Mouse (Mus musculus) hindbrain, embryonic 13.5 days (tissue): ENCODE measurements around the gene Ube2e2. TPM values are rescaled to one million over a fixed set of nuclear protein-coding genes. Genes with fewer than 3 reads are reported as not detected.

Experiments used
- ATAC-seq: fragments of 200-750 bp; cut with Nextera tagmentation; 2 replicates; pipeline ENCODE4 v1.8.0; 2017; ENCODE audit warnings: moderate TSS enrichment; ENCODE audit not compliant: low FRiP score
- H3K27ac ChIP-seq: fragments of 300-500 bp; sonication (generic); 2 replicates; pipeline ENCODE4 v1.5.1; 2015; ENCODE audit warnings: inconsistent platforms, mild to moderate bottlenecking, moderate library complexity
- H3K27me3 ChIP-seq: fragments of 300-500 bp; sonication (generic); 2 replicates; pipeline ENCODE4 v1.6.1; 2015; ENCODE audit warnings: mild to moderate bottlenecking, inconsistent platforms
- H3K36me3 ChIP-seq: fragments of 300-500 bp; sonication (generic); 2 replicates; pipeline ENCODE4 v1.6.1; 2015; ENCODE audit warnings: mild to moderate bottlenecking, inconsistent platforms
- H3K4me1 ChIP-seq: fragments of 300-500 bp; sonication (generic); replicated peaks from 2 replicates; pipeline ENCODE4 v1.6.1; 2015; ENCODE audit warnings: inconsistent platforms
- H3K4me2 ChIP-seq: fragments of 300-500 bp; sonication (generic); 2 replicates; pipeline ENCODE4 v1.6.1; 2015; ENCODE audit warnings: inconsistent platforms, mild to moderate bottlenecking, moderate library complexity
- H3K4me3 ChIP-seq: fragments of 300-500 bp; sonication (generic); 2 replicates; pipeline ENCODE4 v1.5.1; 2015; ENCODE audit warnings: mild to moderate bottlenecking, inconsistent platforms
- H3K9ac ChIP-seq: fragments of 300-500 bp; sonication (generic); 2 replicates; pipeline ENCODE4 v1.6.1; 2015; ENCODE audit warnings: mild to moderate bottlenecking, inconsistent platforms
- H3K9me3 ChIP-seq: fragments of 300-500 bp; sonication (generic); 2 replicates; pipeline ENCODE4 v1.6.1; 2016; ENCODE audit warnings: inconsistent platforms
- WGBS: fragments of 180-500 bp; shearing (Covaris S2); methylation state at CpG from one replicate; pipeline ENCODE4 v1.1.7; 2015; 5-methylcytosine and 5-hydroxymethylcytosine counted together
- polyA plus RNA-seq: library from polyadenylated mRNA; unstranded; fragments of >200 nt; fragmentation: Nextera tagmentation; extraction: Ambion mirVana; gene quantifications from 2 replicates; pipeline ENCODE4 v1.2.1, GENCODE M21; 2015

Ube2e2 gene
- polyA plus RNA-seq, 1 experiment from 2014 or later, result 121 TPM

- ATAC-seq, result no peak
- no peak overlapping the region for H3K27ac ChIP-seq
- no peaks in the 10 kb centered on the region; the same call in 1 of the 2 replicates for H3K4me1 ChIP-seq
- H3K4me3 ChIP-seq, result no peak overlapping the region
- H3K36me3 ChIP-seq, result no peaks in the 10 kb centered on the region
- H3K9ac ChIP-seq, result no peak overlapping the region
- H3K27me3 ChIP-seq, result no peaks in the 10 kb centered on the region
- peaks cover 9% of the 10 kb centered on the region; the same call in 1 of the 2 replicates for H3K9me3 ChIP-seq
- no peak overlapping the region for H3K4me2 ChIP-seq
- 85% methylated on average over 1 of the region's 1 CpGs for WGBS
Measured at GRCm38 (mm10) chr14:18665267-18666024, 228.6 kb downstream of the Ube2e2 start.

- H3K27me3 ChIP-seq, result no peaks in the 10 kb centered on the region
- no peak overlapping the region for H3K4me2 ChIP-seq
- H3K9me3 ChIP-seq, result peaks cover 9% of the 10 kb centered on the region; the same call in 1 of the 2 replicates
- no peak overlapping the region for H3K27ac ChIP-seq
- H3K9ac ChIP-seq, result no peak overlapping the region
- no peaks in the 10 kb centered on the region for H3K36me3 ChIP-seq
- 96% methylated on average over 2 of the region's 2 CpGs for WGBS
- H3K4me1 ChIP-seq, result no peaks in the 10 kb centered on the region
- no peak for ATAC-seq
- H3K4me3 ChIP-seq, result no peak overlapping the region
Measured at GRCm38 (mm10) chr14:18663666-18664065, 230.4 kb downstream of the Ube2e2 start.

GRCm38 (mm10) chr14:18657777-18658753, 236.0 kb downstream of the Ube2e2 start:
- 76% methylated on average over 4 of the region's 4 CpGs for WGBS

GRCm38 (mm10) chr14:18649123-18649675, 244.9 kb downstream of the Ube2e2 start:
- Histone ChIP-seq H3K27ac (no peak overlapping the region), H3K9ac (no peak overlapping the region), H3K4me3 (no peak overlapping the region), H3K36me3 (no peaks in the 10 kb centered on the region), H3K9me3 (no peaks in the 10 kb centered on the region), H3K27me3 (no peaks in the 10 kb centered on the region), H3K4me1 (no peaks in the 10 kb centered on the region), H3K4me2 (no peak overlapping the region)
- no peak for ATAC-seq
- 75% methylated on average over 2 of the region's 2 CpGs for WGBS

More at GRCm38 (mm10) chr14:18657777-18658753, 236.0 kb downstream of the Ube2e2 start:
- no peaks in the 10 kb centered on the region for H3K36me3 ChIP-seq
- H3K4me2 ChIP-seq, result no peak overlapping the region
- no peaks in the 10 kb centered on the region for H3K4me1 ChIP-seq
- H3K9ac ChIP-seq, result no peak overlapping the region
- H3K27me3 ChIP-seq, result no peaks in the 10 kb centered on the region
- H3K27ac ChIP-seq, result no peak overlapping the region
- H3K9me3 ChIP-seq, result peaks cover 9% of the 10 kb centered on the region; the same call in 1 of the 2 replicates
- no peak for ATAC-seq
- no peak overlapping the region for H3K4me3 ChIP-seq

GRCm38 (mm10) chr14:18641656-18642055, 252.4 kb downstream of the Ube2e2 start:
- 91% methylated on average over 4 of the region's 4 CpGs for WGBS
- Histone ChIP-seq H3K4me1 (peaks cover 7% of the 10 kb centered on the region; the same call in 1 of the 2 replicates), H3K4me3 (no peak overlapping the region), H3K36me3 (no peaks in the 10 kb centered on the region), H3K27me3 (no peaks in the 10 kb centered on the region), H3K4me2 (no peak overlapping the region), H3K27ac (no peak overlapping the region), H3K9me3 (no peaks in the 10 kb centered on the region), H3K9ac (no peak overlapping the region)
- ATAC-seq, result no peak

- 68% methylated on average over 2 of the region's 2 CpGs for WGBS
- no peaks in the 10 kb centered on the region for H3K9me3 ChIP-seq
Measured at GRCm38 (mm10) chr14:18638753-18639456, 255.2 kb downstream of the Ube2e2 start.

GRCm38 (mm10) chr14:18637739-18638138, 256.3 kb downstream of the Ube2e2 start:
- Histone ChIP-seq H3K27me3 (no peaks in the 10 kb centered on the region), H3K4me2 (no peak overlapping the region), H3K36me3 (no peaks in the 10 kb centered on the region), H3K4me1 (peaks cover 7% of the 10 kb centered on the region; the same call in 1 of the 2 replicates), H3K9ac (no peak overlapping the region), H3K9me3 (no peaks in the 10 kb centered on the region), H3K27ac (no peak overlapping the region), H3K4me3 (no peak overlapping the region)
- 92% methylated on average over 1 of the region's 1 CpGs for WGBS
- no peak for ATAC-seq

More at GRCm38 (mm10) chr14:18638753-18639456, 255.2 kb downstream of the Ube2e2 start:
- no peak overlapping the region for H3K4me2 ChIP-seq
- H3K9ac ChIP-seq, result no peak overlapping the region
- peak; percentile 70 for ATAC-seq
- no peaks in the 10 kb centered on the region for H3K36me3 ChIP-seq
- peaks cover 7% of the 10 kb centered on the region; the same call in 1 of the 2 replicates for H3K4me1 ChIP-seq
- H3K27me3 ChIP-seq, result no peaks in the 10 kb centered on the region
- H3K4me3 ChIP-seq, result no peak overlapping the region
- H3K27ac ChIP-seq, result peak overlapping the region; percentile 53

- ATAC-seq, result no peak
Measured at GRCm38 (mm10) chr14:18628170-18628569, 265.9 kb downstream of the Ube2e2 start.

GRCm38 (mm10) chr14:18618603-18619002, 275.5 kb downstream of the Ube2e2 start:
- no peaks in the 10 kb centered on the region for H3K9me3 ChIP-seq
- no peak overlapping the region for H3K9ac ChIP-seq
- H3K27ac ChIP-seq, result no peak overlapping the region
- ATAC-seq, result no peak
- no peaks in the 10 kb centered on the region for H3K36me3 ChIP-seq
- H3K4me3 ChIP-seq, result no peak overlapping the region
- H3K4me1 ChIP-seq, result 0 out of 2 replicates have a peak, but pooled peaks cover 3% of the 10 kb centered on the region
- no peaks in the 10 kb centered on the region for H3K27me3 ChIP-seq
- 79% methylated on average over 2 of the region's 2 CpGs for WGBS
- no peak overlapping the region for H3K4me2 ChIP-seq

More at GRCm38 (mm10) chr14:18628170-18628569, 265.9 kb downstream of the Ube2e2 start:
- Histone ChIP-seq H3K27ac (no peak overlapping the region), H3K4me2 (no peak overlapping the region), H3K4me3 (no peak overlapping the region), H3K4me1 (no peaks in the 10 kb centered on the region), H3K36me3 (no peaks in the 10 kb centered on the region), H3K9ac (no peak overlapping the region), H3K27me3 (no peaks in the 10 kb centered on the region), H3K9me3 (no peaks in the 10 kb centered on the region)
- 82% methylated on average over 1 of the region's 1 CpGs for WGBS

GRCm38 (mm10) chr14:18601927-18602326, 292.1 kb downstream of the Ube2e2 start:
- ATAC-seq, result no peak
- H3K36me3 ChIP-seq, result peaks cover 1% of the 10 kb centered on the region
- H3K4me1 ChIP-seq, result no peaks in the 10 kb centered on the region
- H3K27ac ChIP-seq, result no peak overlapping the region
- no peaks in the 10 kb centered on the region for H3K27me3 ChIP-seq
- H3K4me2 ChIP-seq, result no peak overlapping the region
- 89% methylated on average over 1 of the region's 1 CpGs for WGBS
- no peak overlapping the region for H3K4me3 ChIP-seq
- no peak overlapping the region for H3K9ac ChIP-seq
- no peaks in the 10 kb centered on the region for H3K9me3 ChIP-seq

GRCm38 (mm10) chr14:18586239-18587034, 307.6 kb downstream of the Ube2e2 start:
- 77% methylated on average over 4 of the region's 4 CpGs for WGBS
- Histone ChIP-seq H3K4me2 (no peak overlapping the region), H3K36me3 (no peaks in the 10 kb centered on the region), H3K4me3 (no peak overlapping the region), H3K27ac (peak overlapping the region; percentile 30; the same call in 1 of the 2 replicates), H3K9me3 (no peaks in the 10 kb centered on the region), H3K4me1 (no peaks in the 10 kb centered on the region), H3K27me3 (0 out of 2 replicates have a peak, but pooled peaks cover 3% of the 10 kb centered on the region), H3K9ac (no peak overlapping the region)
- ATAC-seq, result peak; percentile 49; the same call in 1 of the 2 replicates
